Mouse (Mus musculus) forebrain, embryonic 16.5 days (tissue): ENCODE results near the gene Helz. TPM values are rescaled to one million over a fixed set of nuclear protein-coding genes. Genes with fewer than 3 reads are reported as not detected.

Experiments used
- ATAC-seq: fragments of 200-750 bp; cut with Nextera tagmentation; 2 replicates; pipeline ENCODE4 v1.8.0; 2017; ENCODE audit warnings: mild to moderate bottlenecking, moderate library complexity
- H3K27ac ChIP-seq: fragments of 300-500 bp; sonication (generic); 2 replicates; pipeline ENCODE4 v1.5.1; 2014; ENCODE audit warnings: low read length, control low read depth
- H3K27me3 ChIP-seq: fragments of 300-500 bp; sonication (generic); replicated peaks from 2 replicates; pipeline ENCODE4 v1.6.1; 2014; ENCODE audit warnings: low read length; ENCODE audit not compliant: control insufficient read depth, insufficient read depth
- H3K36me3 ChIP-seq: fragments of 300-500 bp; sonication (generic); 2 replicates; pipeline ENCODE4 v1.6.1; 2014; ENCODE audit not compliant: control insufficient read depth, insufficient read depth
- H3K4me1 ChIP-seq: fragments of 300-500 bp; sonication (generic); replicated peaks from 2 replicates; pipeline ENCODE4 v1.6.1; 2014; ENCODE audit warnings: low read length; ENCODE audit not compliant: control insufficient read depth, insufficient read depth
- H3K4me2 ChIP-seq: fragments of 300-500 bp; sonication (generic); 2 replicates; pipeline ENCODE4 v1.6.1; 2014; ENCODE audit warnings: mild to moderate bottlenecking, low read length, control low read depth
- H3K4me3 ChIP-seq: fragments of 300-500 bp; sonication (generic); replicated peaks from 2 replicates; pipeline ENCODE4 v1.5.1; 2014; ENCODE audit warnings: mild to moderate bottlenecking, low read length, control low read depth
- H3K9ac ChIP-seq: fragments of 300-500 bp; sonication (generic); replicated peaks from 2 replicates; pipeline ENCODE4 v1.6.1; 2014; ENCODE audit warnings: low read depth, low read length, control low read depth
- H3K9me3 ChIP-seq: fragments of 300-500 bp; sonication (generic); 2 replicates; pipeline ENCODE4 v1.6.1; 2016; ENCODE audit warnings: low read length; ENCODE audit not compliant: control insufficient read depth
- WGBS: fragments of 180-500 bp; shearing (Covaris S2); extraction: QIAGEN DNeasy Blood & Tissue Kit; methylation state at CpG from one replicate; pipeline ENCODE4 v1.1.7; 2014; 5-methylcytosine and 5-hydroxymethylcytosine counted together
- polyA plus RNA-seq: library from polyadenylated mRNA; unstranded; fragments of >200 nt; fragmentation: Nextera tagmentation; extraction: Ambion mirVana; gene quantifications from 2 replicates; pipeline ENCODE4 v1.2.1, GENCODE M21; 2015

Gene Helz
- polyA plus RNA-seq, 1 experiment from 2014 or later: 20.4 TPM

DNA sequence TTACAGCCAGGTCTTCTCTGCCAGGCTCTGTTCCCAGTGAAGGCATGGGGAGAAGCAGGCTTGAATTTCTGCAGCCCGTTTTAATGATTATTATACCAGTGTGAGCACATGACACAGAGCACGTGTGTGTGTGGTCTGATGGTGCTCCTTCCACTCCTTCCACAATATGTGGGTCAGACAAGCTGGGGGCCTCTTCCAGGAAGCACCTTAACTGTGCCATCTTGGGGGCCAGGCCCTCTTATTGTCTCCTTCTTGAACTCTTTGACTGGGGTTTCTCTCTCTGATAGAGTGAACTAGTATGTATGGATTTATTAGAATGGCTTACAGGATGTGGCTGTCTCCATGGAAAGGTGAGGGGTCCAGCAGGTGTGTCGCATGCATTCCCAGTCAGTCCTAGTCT is 24.8 kb downstream of the Helz start:
- Histone ChIP-seq H3K27me3 (no peaks in the 10 kb centered on the region), H3K27ac (no peak overlapping the region), H3K4me2 (no peak overlapping the region), H3K9me3 (no peaks in the 10 kb centered on the region), H3K4me3 (no peak overlapping the region), H3K9ac (no peak overlapping the region), H3K36me3 (peaks cover 14% of the 10 kb centered on the region; the same call in 1 of the 2 replicates), H3K4me1 (no peaks in the 10 kb centered on the region)
- ATAC-seq: no peak
- 90% methylated on average over 3 of the region's 3 CpGs for WGBS

DNA sequence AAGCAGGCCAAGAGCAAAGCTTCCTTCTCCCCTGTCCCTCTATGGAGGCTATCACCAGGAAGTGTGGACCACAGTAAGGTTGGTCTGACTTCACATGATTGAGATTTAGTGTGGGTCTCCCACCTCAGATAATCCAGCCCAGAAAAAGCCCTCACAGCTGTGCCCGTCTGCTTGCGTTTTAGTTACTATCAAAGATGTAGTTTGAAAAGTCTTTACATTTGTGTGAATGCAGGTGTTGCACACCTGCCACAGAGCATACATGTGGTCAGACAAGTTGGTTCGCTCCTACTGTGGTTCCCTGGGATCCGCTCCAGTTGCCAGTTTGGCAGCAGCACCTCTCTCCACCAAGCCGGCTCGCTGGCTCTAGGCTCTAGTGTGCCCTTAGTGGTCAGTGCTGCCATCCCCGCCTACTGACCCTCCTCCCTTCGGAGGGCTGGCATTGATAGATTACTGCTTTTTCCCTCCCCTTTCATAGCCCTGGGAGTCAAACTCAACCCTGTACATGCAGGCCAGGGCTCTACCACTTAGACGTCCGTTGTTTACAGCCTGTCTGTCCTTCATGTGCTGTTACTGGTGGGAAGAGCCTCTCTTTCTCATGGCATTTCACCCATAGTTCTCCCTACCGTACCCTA is 25.4 kb downstream of the Helz start:
- 80% methylated on average over 11 of the region's 11 CpGs for WGBS
- H3K9ac ChIP-seq: no peak overlapping the region
- H3K27me3 ChIP-seq: no peaks in the 10 kb centered on the region
- no peaks in the 10 kb centered on the region for H3K9me3 ChIP-seq
- no peak overlapping the region for H3K4me3 ChIP-seq
- H3K4me2 ChIP-seq: no peak overlapping the region
- no peaks in the 10 kb centered on the region for H3K4me1 ChIP-seq
- peaks cover 14% of the 10 kb centered on the region; the same call in 1 of the 2 replicates for H3K36me3 ChIP-seq
- no peak overlapping the region for H3K27ac ChIP-seq
- no peak for ATAC-seq

DNA sequence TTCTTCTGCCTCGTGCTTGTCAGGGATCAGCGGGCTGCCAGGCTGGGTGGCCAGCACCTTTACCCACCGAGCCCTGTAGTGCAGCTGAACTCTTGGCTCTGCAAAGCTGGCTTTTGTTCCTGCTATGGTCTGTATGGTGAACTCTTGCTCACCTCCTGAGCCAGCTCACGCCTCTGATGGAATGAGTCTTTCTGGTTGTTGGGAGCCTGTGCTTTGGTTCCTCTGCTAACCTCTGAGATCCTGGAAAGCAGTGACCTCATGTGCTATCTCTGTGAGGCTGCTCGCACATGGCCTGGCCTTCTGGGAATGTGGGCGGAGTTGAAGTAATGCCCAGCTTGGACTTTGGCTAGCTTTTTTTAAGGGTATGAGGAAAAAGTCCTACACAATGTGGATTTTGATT is 26.1 kb downstream of the Helz start:
- Histone ChIP-seq H3K27me3 (no peaks in the 10 kb centered on the region), H3K4me1 (no peaks in the 10 kb centered on the region), H3K4me2 (no peak overlapping the region), H3K9me3 (no peaks in the 10 kb centered on the region), H3K4me3 (no peak overlapping the region), H3K27ac (no peak overlapping the region), H3K36me3 (peaks cover 14% of the 10 kb centered on the region; the same call in 1 of the 2 replicates), H3K9ac (no peak overlapping the region)
- no peak for ATAC-seq
- 67% methylated on average over 6 of the region's 6 CpGs for WGBS

DNA sequence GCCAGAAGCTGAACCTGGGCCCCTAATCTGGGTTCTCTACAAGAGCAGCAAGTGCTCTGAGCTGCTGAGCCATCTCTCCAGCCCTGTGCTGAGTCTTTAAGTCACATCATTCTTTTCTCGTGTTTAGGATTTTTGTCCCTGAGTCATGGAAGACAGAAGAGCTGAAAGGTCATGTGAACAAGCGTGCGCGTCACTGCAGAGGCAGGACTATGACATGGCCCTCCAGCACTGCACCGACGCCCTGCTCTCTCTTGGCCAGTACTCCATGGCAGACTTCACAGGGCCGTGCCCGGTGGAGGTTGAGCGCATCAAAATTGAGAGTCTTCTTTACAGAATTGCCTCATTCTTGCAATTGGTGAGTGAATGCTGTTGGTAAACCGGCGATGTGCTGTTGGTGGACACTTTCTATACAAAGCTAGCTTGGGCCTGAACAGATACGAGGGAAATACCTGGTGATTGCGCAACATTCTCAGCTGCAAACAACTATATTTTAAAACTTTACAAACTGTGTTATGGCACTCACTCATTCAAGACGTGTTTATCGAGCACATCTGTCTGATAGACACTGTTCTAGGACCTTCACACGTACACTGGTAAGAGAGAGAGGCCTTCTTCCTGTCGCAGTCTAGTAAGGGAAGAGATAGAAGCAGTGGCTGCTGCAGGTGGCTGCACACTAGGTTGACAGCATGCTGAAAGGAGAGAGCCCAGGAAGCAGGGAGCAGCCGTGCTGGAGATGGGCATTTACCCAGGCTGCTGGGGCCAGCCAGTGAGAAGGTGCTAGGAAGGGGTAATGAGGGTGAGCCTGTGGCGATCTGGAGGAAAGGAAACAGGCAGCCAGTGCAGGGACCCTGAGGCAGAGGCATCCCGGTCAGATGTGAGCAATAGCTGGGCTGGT is 27.3 kb downstream of the Helz start:
- Histone ChIP-seq H3K27me3 (no peaks in the 10 kb centered on the region), H3K4me3 (no peak overlapping the region), H3K4me1 (no peaks in the 10 kb centered on the region), H3K9ac (no peak overlapping the region), H3K27ac (no peak overlapping the region), H3K4me2 (no peak overlapping the region), H3K9me3 (no peaks in the 10 kb centered on the region), H3K36me3 (peaks cover 14% of the 10 kb centered on the region; the same call in 1 of the 2 replicates)
- 95% methylated on average over 20 of the region's 20 CpGs for WGBS
- ATAC-seq: no peak

DNA sequence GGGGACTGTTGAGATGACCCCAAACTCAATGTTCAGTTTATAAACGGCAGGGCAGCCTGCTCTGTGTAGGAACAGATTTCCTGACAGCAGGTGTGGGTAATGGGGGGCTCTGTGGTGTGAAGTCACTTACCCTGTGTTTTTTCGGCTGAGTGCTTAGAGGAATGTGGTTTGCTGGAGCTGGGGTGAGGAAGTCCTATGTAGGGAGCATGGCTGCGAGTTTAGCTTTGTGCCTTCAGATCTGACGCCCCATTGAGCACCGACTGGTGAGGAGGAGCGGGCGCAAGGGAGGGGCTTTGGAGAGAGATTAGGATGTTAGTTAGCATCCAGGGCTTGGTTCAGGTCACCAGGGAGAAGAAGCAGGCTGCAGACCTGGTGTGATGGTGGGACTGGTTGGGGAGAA is 28.5 kb downstream of the Helz start:
- 85% methylated on average over 7 of the region's 7 CpGs for WGBS
- no peak overlapping the region for H3K27ac ChIP-seq
- no peak overlapping the region for H3K9ac ChIP-seq
- no peaks in the 10 kb centered on the region for H3K4me1 ChIP-seq
- H3K9me3 ChIP-seq: no peaks in the 10 kb centered on the region
- no peaks in the 10 kb centered on the region for H3K27me3 ChIP-seq
- no peak overlapping the region for H3K4me2 ChIP-seq
- H3K4me3 ChIP-seq: no peak overlapping the region
- H3K36me3 ChIP-seq: peaks cover 17% of the 10 kb centered on the region; the same call in 1 of the 2 replicates
- ATAC-seq: no peak

DNA sequence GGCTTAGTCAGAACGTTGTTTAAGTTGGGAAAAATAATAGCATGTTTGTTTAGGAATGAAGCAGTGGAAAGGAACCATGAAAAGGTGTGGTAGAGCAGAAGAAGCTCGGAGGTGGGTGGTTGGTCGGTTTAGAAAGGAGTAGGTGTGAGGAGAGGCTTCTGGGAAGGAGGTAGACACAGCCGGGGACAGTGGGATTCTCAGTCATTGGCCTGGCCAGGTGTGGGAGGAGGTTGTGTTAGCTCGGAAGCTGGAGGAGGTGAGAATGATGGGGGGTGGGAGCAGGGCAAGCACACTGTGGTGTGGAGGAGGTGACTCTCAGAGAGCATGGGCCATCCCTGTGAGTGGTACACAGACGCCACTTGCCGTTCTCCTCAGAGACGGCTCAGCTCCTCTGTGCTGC is 29.7 kb downstream of the Helz start:
- WGBS: 84% methylated on average over 8 of the region's 8 CpGs
- Histone ChIP-seq H3K36me3 (peaks cover 17% of the 10 kb centered on the region; the same call in 1 of the 2 replicates), H3K4me2 (no peak overlapping the region), H3K9ac (no peak overlapping the region), H3K4me1 (no peaks in the 10 kb centered on the region), H3K4me3 (no peak overlapping the region), H3K27ac (no peak overlapping the region), H3K27me3 (no peaks in the 10 kb centered on the region), H3K9me3 (no peaks in the 10 kb centered on the region)
- ATAC-seq: no peak

DNA sequence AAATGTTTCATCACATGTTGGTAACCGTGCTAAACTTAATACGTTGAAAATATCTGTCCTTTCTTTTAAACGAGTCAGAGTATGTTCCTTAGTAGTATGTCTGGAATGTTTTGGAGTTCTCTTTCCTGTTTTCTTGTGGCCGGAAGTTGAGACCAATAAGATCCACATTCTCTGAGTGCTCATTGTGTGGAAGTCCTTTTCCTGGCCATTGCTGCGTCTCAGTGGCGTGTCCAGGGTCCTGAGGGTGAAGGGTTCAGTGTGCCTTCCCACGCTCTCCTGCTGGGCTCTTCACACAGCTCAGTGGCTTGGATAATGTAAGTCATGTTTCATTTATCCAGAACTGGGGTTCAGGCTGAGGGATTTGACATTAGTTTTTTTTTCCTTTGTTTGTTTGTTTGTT is 30.5 kb downstream of the Helz start:
- Histone ChIP-seq H3K27ac (no peak overlapping the region), H3K4me2 (no peak overlapping the region), H3K4me3 (no peak overlapping the region), H3K9ac (no peak overlapping the region), H3K27me3 (no peaks in the 10 kb centered on the region), H3K36me3 (peaks cover 17% of the 10 kb centered on the region; the same call in 1 of the 2 replicates), H3K9me3 (no peaks in the 10 kb centered on the region), H3K4me1 (no peaks in the 10 kb centered on the region)
- WGBS: 85% methylated on average over 7 of the region's 7 CpGs
- no peak for ATAC-seq

DNA sequence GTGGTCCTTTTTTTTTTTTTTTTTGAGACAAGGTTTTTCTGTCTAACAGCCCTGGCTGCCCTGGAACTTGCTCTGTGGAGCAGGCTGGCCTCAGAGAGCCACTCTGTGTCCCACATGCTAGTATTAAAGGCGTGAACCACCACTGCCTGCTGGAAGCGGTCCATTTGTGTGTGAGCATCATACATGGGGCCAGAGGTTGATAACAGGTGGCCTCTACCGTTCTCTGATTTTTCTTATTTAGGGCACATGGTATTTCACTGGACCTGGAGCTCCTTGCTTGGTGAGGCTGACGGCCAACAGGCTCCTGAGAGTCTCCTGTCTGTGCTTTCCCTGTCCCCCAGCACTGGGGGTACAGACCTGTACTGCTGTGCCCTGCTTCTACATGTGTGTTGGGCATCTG is 33.1 kb downstream of the Helz start:
- H3K27me3 ChIP-seq: no peaks in the 10 kb centered on the region
- H3K9ac ChIP-seq: no peak overlapping the region
- no peaks in the 10 kb centered on the region for H3K9me3 ChIP-seq
- no peak overlapping the region for H3K4me2 ChIP-seq
- peaks cover 6% of the 10 kb centered on the region for H3K4me1 ChIP-seq
- no peak overlapping the region for H3K4me3 ChIP-seq
- H3K36me3 ChIP-seq: peaks cover 10% of the 10 kb centered on the region; the same call in 1 of the 2 replicates
- no peak overlapping the region for H3K27ac ChIP-seq
- no peak for ATAC-seq
- WGBS: 93% methylated on average over 4 of the region's 4 CpGs

DNA sequence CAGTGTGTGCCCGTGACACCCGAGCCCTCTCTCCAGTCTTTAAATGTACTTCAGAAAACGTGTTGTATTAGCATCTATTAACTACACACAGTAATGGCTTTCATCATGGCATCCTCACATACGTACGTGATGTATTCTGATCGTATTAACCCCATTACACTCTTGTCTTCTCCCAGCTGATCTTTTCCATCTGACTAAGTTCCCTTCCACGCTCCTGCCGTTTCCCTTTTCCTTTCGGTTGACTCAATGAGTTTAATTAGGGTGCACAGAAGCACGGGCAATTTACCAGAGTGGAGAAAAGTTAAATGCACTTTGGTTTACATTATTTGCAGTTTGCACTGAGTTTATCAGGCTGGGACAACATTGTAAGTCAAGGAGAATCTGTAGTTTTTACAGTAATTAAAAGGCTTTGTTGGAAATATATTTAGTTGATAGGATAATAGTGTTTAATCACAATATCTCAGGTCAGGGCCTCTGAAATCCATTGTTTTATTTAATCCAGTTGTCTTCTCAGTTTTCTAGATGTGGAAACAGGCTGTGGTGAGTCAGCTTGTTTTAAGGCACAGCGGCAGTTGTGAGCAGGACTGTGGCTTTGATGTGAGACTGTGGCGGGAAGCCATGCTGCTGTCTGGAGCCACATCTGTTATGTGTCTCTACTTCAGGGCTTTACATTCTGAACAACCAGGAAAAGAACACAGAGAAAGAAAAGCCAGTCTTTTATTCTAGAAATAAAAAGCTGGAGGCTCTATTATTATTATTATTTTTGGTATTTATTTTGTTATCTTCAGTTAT is 37.1 kb downstream of the Helz start:
- no peak for ATAC-seq
- no peaks in the 10 kb centered on the region for H3K9me3 ChIP-seq
- peaks cover 4% of the 10 kb centered on the region; the same call in 1 of the 2 replicates for H3K36me3 ChIP-seq
- no peaks in the 10 kb centered on the region for H3K27me3 ChIP-seq
- H3K9ac ChIP-seq: no peak overlapping the region
- no peak overlapping the region for H3K4me2 ChIP-seq
- H3K27ac ChIP-seq: no peak overlapping the region; the same call in 1 of the 2 replicates
- no peak overlapping the region for H3K4me3 ChIP-seq
- peaks cover 6% of the 10 kb centered on the region for H3K4me1 ChIP-seq
- 26% methylated on average over 12 of the region's 12 CpGs for WGBS
